Mouse (Mus musculus): Measurements from ENCODE around the gene Rap1a. TPM values are rescaled to one million over a fixed set of nuclear protein-coding genes. Genes with fewer than 3 reads are reported as not detected.

Gene Rap1a
- polyA plus RNA-seq, 1 experiment from 2014 or later: 68.1 TPM

DNA sequence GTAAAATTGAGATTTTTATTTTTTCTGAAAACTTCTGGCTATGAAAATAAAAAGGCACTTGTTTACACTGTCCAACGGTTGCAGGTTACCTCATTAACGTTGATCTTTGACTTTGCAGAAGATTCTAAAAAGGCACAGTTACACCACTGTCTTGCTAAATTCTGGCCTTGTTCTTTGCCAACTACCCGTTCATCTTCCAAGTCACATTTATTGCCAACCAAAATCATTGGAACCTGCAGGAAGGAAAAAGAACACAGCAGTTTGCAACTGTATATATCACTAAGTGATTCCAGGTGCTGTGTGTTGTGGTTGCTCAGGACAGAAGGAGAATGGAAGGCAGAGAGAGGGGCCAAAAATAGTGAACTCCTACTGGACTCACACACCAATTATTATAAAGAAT, 63.5 kb downstream of the Rap1a start:
- Histone ChIP-seq H3K9me3 (ENCODE audit: control insufficient read depth, low read length) (no peaks in the 10 kb centered on the region), H3K4me3 (ENCODE audit: low read depth, low read length) (no peak overlapping the region), H3K27me3 (ENCODE audit: control insufficient read depth, insufficient read depth, low read length) (no peaks in the 10 kb centered on the region), H3K4me2 (ENCODE audit: low read depth) (no peak overlapping the region), H3K4me1 (ENCODE audit: control insufficient read depth, insufficient read depth, low read length) (no peaks in the 10 kb centered on the region), H3K27ac (ENCODE audit: low read depth, low read length) (no peak overlapping the region), H3K9ac (ENCODE audit: low read length) (no peak overlapping the region), H3K36me3 (ENCODE audit: control insufficient read depth, insufficient read depth, low read length) (no peaks in the 10 kb centered on the region)
- WGBS: 71% methylated on average over 3 of the region's 3 CpGs
- ATAC-seq (ENCODE audit: insufficient read depth, low FRiP score, low TSS enrichment): no peak
- DNase-seq (ENCODE audit: low spot score): no peak

DNA sequence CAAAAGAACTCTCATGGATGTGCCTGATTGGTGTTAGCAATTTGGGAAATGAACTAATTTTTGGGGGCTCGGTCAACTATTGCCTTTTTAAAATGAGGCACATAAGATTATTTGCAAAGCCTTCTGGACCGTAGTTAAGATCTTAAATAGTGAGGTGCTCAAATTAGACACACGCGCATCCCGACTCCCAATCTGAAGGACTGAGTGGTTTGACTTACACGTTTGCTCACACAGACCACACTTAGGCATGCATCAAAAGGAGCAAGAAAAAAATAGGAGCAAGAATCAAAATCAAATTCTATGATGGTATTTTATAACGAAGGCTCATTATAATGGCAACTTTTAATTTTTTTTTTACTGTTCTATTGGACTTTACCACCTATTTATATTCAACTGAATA, 64.1 kb downstream of the Rap1a start:
- Histone ChIP-seq H3K9me3 (ENCODE audit: control insufficient read depth, low read length) (no peaks in the 10 kb centered on the region), H3K4me3 (ENCODE audit: low read depth, low read length) (no peak overlapping the region), H3K27me3 (ENCODE audit: control insufficient read depth, insufficient read depth, low read length) (no peaks in the 10 kb centered on the region), H3K4me1 (ENCODE audit: control insufficient read depth, insufficient read depth, low read length) (no peaks in the 10 kb centered on the region), H3K4me2 (ENCODE audit: low read depth) (no peak overlapping the region), H3K27ac (ENCODE audit: low read depth, low read length) (no peak overlapping the region), H3K9ac (ENCODE audit: low read length) (no peak overlapping the region), H3K36me3 (ENCODE audit: control insufficient read depth, insufficient read depth, low read length) (no peaks in the 10 kb centered on the region)
- ATAC-seq (ENCODE audit: insufficient read depth, low FRiP score, low TSS enrichment): no peak
- no peak for DNase-seq (ENCODE audit: low spot score)
- 92% methylated on average over 7 of the region's 7 CpGs for WGBS

DNA sequence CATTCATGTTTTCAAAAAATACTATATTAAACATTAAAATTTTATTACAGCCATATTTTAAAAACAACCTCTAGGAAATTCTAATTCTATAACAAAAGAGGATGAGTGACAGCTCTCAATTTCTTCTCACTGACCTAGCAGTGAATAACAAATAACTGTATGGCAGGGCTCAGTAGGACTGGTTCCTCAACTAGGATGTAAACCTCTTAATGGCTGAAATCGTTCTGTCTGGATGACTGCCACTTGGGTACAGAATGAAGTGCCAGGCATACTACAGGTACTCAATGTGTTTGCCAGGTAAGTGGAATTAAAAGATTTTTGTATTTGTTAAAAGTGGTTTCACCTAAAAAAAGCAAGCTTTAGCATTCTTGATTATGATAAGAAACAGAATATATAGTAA, 65.0 kb downstream of the Rap1a start:
- no peak for DNase-seq (ENCODE audit: low spot score)
- H3K4me3 ChIP-seq (ENCODE audit: low read depth, low read length): no peak overlapping the region

DNA sequence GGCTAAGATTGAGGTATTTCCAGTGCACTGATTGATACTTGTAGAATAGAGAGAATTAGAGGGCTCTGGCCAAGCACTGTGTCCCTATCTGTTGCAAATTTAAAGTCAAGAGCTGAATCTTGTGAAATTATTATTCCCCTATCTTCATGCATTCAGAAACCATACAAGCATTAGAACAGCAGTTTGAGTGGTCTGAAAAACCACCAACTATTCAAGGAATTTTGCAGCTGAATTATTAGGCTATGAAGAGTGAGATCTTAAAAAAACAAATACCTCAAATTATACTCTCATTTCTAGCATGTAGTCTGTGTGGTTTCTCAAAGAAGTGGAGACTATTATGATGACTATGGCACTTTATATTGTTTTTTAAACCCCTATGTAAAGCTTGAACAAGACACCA, 65.9 kb downstream of the Rap1a start:
- no peaks in the 10 kb centered on the region for H3K36me3 ChIP-seq (ENCODE audit: control insufficient read depth, insufficient read depth, low read length)
- no peaks in the 10 kb centered on the region for H3K9me3 ChIP-seq (ENCODE audit: control insufficient read depth, low read length)
- H3K4me1 ChIP-seq (ENCODE audit: control insufficient read depth, insufficient read depth, low read length): no peaks in the 10 kb centered on the region
- H3K4me3 ChIP-seq (ENCODE audit: low read depth, low read length): no peak overlapping the region
- H3K4me2 ChIP-seq (ENCODE audit: low read depth): no peak overlapping the region
- H3K9ac ChIP-seq (ENCODE audit: low read length): no peak overlapping the region
- H3K27me3 ChIP-seq (ENCODE audit: control insufficient read depth, insufficient read depth, low read length): no peaks in the 10 kb centered on the region
- H3K27ac ChIP-seq (ENCODE audit: low read depth, low read length): no peak overlapping the region
- ATAC-seq (ENCODE audit: insufficient read depth, low FRiP score, low TSS enrichment) (no peak), DNase-seq (ENCODE audit: low spot score) (no peak)

More for the DNA sequence above, 65.0 kb downstream of the Rap1a start:
- H3K4me2 ChIP-seq (ENCODE audit: low read depth): no peak overlapping the region
- ATAC-seq (ENCODE audit: insufficient read depth, low FRiP score, low TSS enrichment): no peak
- no peak overlapping the region for H3K27ac ChIP-seq (ENCODE audit: low read depth, low read length)
- H3K36me3 ChIP-seq (ENCODE audit: control insufficient read depth, insufficient read depth, low read length): no peaks in the 10 kb centered on the region
- no peaks in the 10 kb centered on the region for H3K27me3 ChIP-seq (ENCODE audit: control insufficient read depth, insufficient read depth, low read length)
- 98% methylated on average over 1 of the region's 1 CpGs for WGBS
- no peak overlapping the region for H3K9ac ChIP-seq (ENCODE audit: low read length)
- no peaks in the 10 kb centered on the region for H3K4me1 ChIP-seq (ENCODE audit: control insufficient read depth, insufficient read depth, low read length)
- H3K9me3 ChIP-seq (ENCODE audit: control insufficient read depth, low read length): no peaks in the 10 kb centered on the region

DNA sequence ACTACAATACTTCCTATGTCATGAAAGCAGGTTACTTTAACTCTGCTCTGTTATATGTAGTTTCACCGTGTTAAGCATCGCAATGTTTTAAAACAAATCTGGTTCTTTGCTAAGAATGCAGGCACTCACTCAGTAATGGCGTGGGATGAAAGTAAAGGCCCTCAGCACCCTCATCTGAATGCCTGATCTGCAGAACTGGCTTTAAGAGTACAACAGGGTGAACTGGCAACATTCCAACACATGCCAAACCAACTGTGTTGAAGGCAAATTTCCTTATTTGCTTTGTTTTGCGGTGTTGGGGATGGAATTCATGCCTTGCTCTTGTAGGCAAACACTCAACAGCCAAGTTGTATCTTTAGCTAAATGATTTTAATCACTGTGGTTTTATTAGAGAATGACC, 67.6 kb downstream of the Rap1a start:
- no peaks in the 10 kb centered on the region for H3K4me1 ChIP-seq (ENCODE audit: control insufficient read depth, insufficient read depth, low read length)
- no peaks in the 10 kb centered on the region for H3K9me3 ChIP-seq (ENCODE audit: control insufficient read depth, low read length)
- no peak overlapping the region for H3K9ac ChIP-seq (ENCODE audit: low read length)
- no peak overlapping the region for H3K27ac ChIP-seq (ENCODE audit: low read depth, low read length)
- H3K4me3 ChIP-seq (ENCODE audit: low read depth, low read length): no peak overlapping the region
- no peak for DNase-seq (ENCODE audit: low spot score)
- no peaks in the 10 kb centered on the region for H3K36me3 ChIP-seq (ENCODE audit: control insufficient read depth, insufficient read depth, low read length)
- no peak for ATAC-seq (ENCODE audit: insufficient read depth, low FRiP score, low TSS enrichment)
- no peaks in the 10 kb centered on the region for H3K27me3 ChIP-seq (ENCODE audit: control insufficient read depth, insufficient read depth, low read length)
- H3K4me2 ChIP-seq (ENCODE audit: low read depth): no peak overlapping the region
- WGBS: 94% methylated on average over 4 of the region's 4 CpGs

DNA sequence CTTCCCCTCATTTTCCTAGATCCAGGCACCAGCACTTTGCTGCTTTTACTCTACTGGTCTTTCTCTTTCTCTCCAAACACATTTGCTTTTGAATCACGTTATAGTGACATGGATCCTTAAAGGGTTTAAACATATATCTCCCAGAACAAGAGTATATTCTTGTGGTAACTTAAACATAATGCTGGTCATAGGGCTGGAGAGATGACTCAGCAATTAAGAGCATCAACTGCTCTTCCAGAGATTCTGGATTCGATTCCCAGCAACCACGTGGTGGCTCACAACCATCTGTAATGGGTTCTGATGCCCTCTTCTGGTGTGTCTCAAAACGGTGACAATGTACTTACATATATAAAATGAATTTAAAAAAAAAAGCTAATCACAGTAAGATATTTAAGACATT, 68.8 kb downstream of the Rap1a start:
- no peak for ATAC-seq (ENCODE audit: insufficient read depth, low FRiP score, low TSS enrichment)
- H3K4me2 ChIP-seq (ENCODE audit: low read depth): no peak overlapping the region
- H3K36me3 ChIP-seq (ENCODE audit: control insufficient read depth, insufficient read depth, low read length): no peaks in the 10 kb centered on the region
- H3K27ac ChIP-seq (ENCODE audit: low read depth, low read length): no peak overlapping the region
- H3K4me1 ChIP-seq (ENCODE audit: control insufficient read depth, insufficient read depth, low read length): no peaks in the 10 kb centered on the region
- no peak for DNase-seq (ENCODE audit: low spot score)
- H3K27me3 ChIP-seq (ENCODE audit: control insufficient read depth, insufficient read depth, low read length): no peaks in the 10 kb centered on the region
- no peak overlapping the region for H3K4me3 ChIP-seq (ENCODE audit: low read depth, low read length)
- no peak overlapping the region for H3K9ac ChIP-seq (ENCODE audit: low read length)
- WGBS: 90% methylated on average over 4 of the region's 4 CpGs
- no peaks in the 10 kb centered on the region for H3K9me3 ChIP-seq (ENCODE audit: control insufficient read depth, low read length)

DNA sequence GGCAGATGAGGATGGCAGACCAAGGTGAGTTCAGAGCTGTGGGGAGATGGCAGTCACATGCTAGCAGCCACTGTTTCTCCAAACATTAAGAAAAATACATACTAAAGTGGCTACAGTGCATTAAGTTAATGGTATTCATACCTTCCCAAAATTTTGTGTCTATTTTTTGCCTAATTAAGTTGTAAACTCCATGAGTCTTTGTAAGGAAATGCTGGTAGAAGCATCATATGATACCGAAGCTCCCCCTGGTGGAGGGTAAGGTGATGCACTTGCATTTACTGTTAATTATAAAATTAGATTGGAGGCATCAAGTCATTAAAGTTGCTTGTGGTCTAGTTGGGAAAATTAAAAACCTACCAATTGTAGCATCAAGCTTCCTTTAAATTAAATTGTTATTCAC, 75.1 kb downstream of the Rap1a start:
- WGBS: 3% methylated on average over 1 of the region's 1 CpGs
- Histone ChIP-seq H3K36me3 (ENCODE audit: control insufficient read depth, insufficient read depth, low read length) (no peaks in the 10 kb centered on the region), H3K27me3 (ENCODE audit: control insufficient read depth, insufficient read depth, low read length) (no peaks in the 10 kb centered on the region), H3K27ac (ENCODE audit: low read depth, low read length) (no peak overlapping the region), H3K4me1 (ENCODE audit: control insufficient read depth, insufficient read depth, low read length) (no peaks in the 10 kb centered on the region), H3K4me2 (ENCODE audit: low read depth) (no peak overlapping the region), H3K4me3 (ENCODE audit: low read depth, low read length) (no peak overlapping the region), H3K9me3 (ENCODE audit: control insufficient read depth, low read length) (no peaks in the 10 kb centered on the region), H3K9ac (ENCODE audit: low read length) (no peak overlapping the region)
- ATAC-seq (ENCODE audit: insufficient read depth, low FRiP score, low TSS enrichment) (no peak), DNase-seq (ENCODE audit: low spot score) (no peak)

DNA sequence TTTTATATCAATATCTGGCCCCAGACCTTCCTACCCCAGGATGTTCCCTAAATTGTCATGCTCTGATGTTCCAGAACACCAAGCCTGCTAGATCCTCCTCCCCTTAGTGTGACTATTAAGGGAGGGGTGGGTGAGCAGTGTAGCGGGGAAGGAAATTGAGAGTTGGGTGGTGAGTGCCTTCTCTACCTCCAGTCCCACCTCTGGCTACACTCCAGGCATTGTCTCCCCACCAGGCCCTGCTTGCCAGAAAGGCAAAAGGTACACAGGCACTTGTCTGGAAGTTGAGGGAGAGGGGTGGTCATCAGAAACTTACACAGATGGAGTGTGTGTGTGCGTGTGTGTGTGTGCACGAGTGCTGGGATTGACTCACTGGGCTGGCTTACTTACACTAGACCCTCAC, 78.6 kb downstream of the Rap1a start:
- H3K27me3 ChIP-seq (ENCODE audit: control insufficient read depth, insufficient read depth, low read length): no peaks in the 10 kb centered on the region
- no peaks in the 10 kb centered on the region for H3K36me3 ChIP-seq (ENCODE audit: control insufficient read depth, insufficient read depth, low read length)
- no peak overlapping the region for H3K27ac ChIP-seq (ENCODE audit: low read depth, low read length)
- WGBS: 89% methylated on average over 3 of the region's 3 CpGs
- no peak overlapping the region for H3K4me2 ChIP-seq (ENCODE audit: low read depth)
- ATAC-seq (ENCODE audit: insufficient read depth, low FRiP score, low TSS enrichment): no peak
- no peaks in the 10 kb centered on the region for H3K9me3 ChIP-seq (ENCODE audit: control insufficient read depth, low read length)
- no peak for DNase-seq (ENCODE audit: low spot score)
- H3K4me1 ChIP-seq (ENCODE audit: control insufficient read depth, insufficient read depth, low read length): peaks cover 5% of the 10 kb centered on the region; the same call in 1 of the 2 replicates
- H3K9ac ChIP-seq (ENCODE audit: low read length): no peak overlapping the region
- H3K4me3 ChIP-seq (ENCODE audit: low read depth, low read length): no peak overlapping the region

DNA sequence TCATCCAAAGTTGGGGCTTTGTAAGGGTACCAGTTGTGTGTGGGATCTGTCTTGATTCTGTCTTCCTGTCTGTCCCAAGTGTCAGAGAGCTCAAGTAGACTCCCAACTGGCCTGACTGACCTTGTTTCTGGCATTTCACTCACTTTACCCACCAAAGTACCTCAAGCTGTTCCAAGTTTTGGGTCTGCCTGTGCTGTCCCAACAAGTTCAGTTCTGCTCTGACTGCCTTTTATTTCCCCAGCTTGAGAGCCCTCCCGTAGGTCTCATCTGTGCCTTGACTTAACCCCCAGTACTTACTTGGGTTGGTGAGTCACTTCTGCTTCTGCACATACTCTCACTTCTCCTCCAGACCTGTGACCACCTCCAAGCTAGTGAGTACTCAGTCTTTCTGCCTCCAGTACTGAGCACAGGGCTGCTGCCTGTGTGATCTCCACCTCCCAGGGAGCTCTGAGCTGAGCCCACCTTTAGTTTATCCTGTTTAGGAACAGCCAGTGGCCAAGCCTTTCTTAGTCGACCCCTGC, 79.4 kb downstream of the Rap1a start:
- peaks cover 5% of the 10 kb centered on the region; the same call in 1 of the 2 replicates for H3K4me1 ChIP-seq (ENCODE audit: control insufficient read depth, insufficient read depth, low read length)
- DNase-seq (ENCODE audit: low spot score) (no peak), ATAC-seq (ENCODE audit: insufficient read depth, low FRiP score, low TSS enrichment) (no peak)
- no peak overlapping the region for H3K9ac ChIP-seq (ENCODE audit: low read length)
- no peaks in the 10 kb centered on the region for H3K27me3 ChIP-seq (ENCODE audit: control insufficient read depth, insufficient read depth, low read length)
- 79% methylated on average over 2 of the region's 2 CpGs for WGBS
- H3K4me2 ChIP-seq (ENCODE audit: low read depth): no peak overlapping the region
- no peak overlapping the region for H3K27ac ChIP-seq (ENCODE audit: low read depth, low read length)
- H3K36me3 ChIP-seq (ENCODE audit: control insufficient read depth, insufficient read depth, low read length): no peaks in the 10 kb centered on the region
- H3K9me3 ChIP-seq (ENCODE audit: control insufficient read depth, low read length): no peaks in the 10 kb centered on the region
- no peak overlapping the region for H3K4me3 ChIP-seq (ENCODE audit: low read depth, low read length)

Data from neural tube, embryonic 11.5 days (tissue).